Mouse (Mus musculus): ENCODE results near the gene Lingo3.
A peak's percentile ranks its signal among the peaks of the same experiment; 100 is the strongest.
"Not testable (repeated sequence)": the region's sequence is repeated elsewhere in the genome, so short reads cannot be mapped to it uniquely, and the experiment has no call there.

Lingo3 gene

GRCm38 (mm10) chr10:80821991-80822390, 21.8 kb downstream of the Lingo3 start:
- DNase-seq (ENCODE audit: low spot score), result no peak

DNA sequence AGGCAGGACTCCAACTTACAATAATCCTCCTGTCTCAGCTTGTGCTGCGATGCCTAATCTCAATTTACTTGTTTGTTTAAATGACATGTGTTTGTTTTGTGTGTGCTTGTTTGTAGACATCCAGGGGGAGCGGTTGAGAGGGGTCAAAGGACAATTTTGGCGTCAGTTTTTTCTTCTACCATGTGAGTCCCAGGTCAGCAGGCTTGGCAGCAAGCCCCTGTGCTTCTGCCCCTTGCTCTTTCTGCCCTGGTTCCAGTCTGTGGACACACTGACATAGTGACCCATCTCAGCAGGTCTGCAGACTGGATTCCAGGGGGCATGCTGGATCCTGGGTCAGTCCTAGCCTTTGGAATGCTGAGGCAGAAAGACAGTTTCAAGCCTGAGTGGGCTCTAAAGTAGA, 24.4 kb downstream of the Lingo3 start:
- DNase-seq (ENCODE audit: low spot score), result no peak

DNA sequence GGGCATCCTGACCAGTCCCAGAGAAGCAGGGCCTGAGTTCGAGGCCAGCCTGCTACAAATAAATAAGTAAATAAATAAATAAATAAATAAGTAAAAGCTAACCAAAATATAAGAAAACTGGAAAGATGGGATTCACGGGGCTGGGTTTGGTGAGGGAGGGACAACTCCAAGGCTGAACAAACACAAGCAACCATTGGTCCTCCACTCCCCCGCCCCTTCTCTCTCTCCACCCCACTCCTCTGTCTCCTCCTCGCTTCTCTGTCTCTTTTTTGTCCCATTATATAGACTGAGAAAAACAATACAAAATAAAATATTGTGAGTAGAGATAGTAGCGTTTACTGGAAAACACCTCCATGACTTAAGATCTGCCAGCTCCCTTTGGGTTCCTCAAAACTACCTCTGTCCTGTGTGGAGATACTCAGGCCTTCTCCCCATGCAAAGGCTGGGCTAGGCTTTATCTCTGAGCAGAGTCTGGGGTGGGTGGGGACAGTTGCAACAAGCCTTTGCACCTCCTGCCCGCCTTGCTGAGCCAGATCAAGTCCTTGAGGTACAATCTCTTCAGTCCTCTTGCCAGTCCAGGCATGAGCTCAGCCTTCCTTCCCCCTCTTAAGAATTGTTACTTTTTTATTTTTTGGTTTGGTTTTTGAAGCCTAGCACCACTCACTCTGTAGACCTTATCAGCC, 25.1 kb downstream of the Lingo3 start:
- no peak for DNase-seq (ENCODE audit: low spot score)

DNA sequence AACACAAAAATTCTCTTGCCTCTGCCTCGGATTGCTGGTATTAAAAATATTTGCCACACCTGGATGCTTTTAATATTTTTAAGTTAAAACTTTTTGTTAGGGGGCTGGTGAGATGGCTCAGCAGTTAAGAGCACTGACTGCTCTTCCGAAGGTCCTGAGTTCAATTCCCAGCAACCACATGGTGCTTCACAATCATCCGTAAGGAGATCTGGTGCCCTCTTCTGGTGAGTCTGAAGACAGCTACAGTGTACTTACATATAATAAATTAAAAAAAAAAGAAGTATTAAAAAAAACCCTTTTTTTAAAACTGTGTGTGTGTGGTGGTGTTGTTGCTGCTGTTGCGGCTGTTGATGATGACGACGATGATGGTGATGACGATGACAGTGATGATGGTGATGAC, 25.9 kb downstream of the Lingo3 start:
- DNase-seq (ENCODE audit: low spot score), result not testable (repeated sequence)

DNA sequence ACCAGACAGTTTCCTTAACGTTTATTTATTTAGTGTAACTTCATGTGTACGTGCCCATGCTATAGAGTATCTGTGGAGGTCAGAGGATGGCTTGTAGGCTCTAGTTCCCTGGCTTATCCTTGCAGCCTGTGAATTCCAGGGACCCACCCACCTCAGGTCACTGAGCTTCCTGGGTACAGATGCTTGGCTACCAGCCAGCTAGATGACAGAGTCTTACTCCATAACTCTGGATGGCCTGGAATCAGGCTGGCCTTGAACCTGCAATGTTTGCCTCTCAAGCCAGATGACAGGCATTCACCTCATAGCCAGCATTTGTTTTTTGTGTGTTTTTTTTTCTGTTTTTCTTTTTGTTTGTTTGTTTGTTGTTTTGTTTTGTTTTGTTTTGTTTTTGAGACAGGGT, 26.7 kb downstream of the Lingo3 start:
- DNase-seq (ENCODE audit: low spot score), result no peak

- not testable (repeated sequence) for DNase-seq (ENCODE audit: low spot score)
Measured at GRCm38 (mm10) chr10:80816303-80816702, 27.5 kb downstream of the Lingo3 start.

DNA sequence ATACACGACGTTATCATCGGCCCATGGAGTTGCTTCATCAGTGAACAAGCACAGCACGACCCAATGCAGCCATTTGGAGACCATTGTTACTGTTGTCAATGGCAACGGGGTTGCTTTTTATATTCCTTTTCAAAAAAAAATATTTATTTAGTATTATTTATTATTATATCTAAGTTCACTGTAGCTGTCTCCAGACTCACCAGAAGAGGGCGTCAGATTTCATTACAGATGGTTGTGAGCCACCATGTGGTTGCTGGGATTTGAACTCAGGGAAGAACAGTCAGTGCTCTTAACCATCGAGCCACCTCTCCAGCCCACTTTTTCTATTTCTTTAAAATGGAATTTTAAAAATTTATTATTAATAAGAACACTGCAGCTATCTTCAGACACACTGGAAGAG, 29.0 kb downstream of the Lingo3 start:
- DNase-seq (ENCODE audit: low spot score), result no peak

GRCm38 (mm10) chr10:80813366-80813765, 30.5 kb downstream of the Lingo3 start, which contains the start of gene Jsrp1:
TSS of gene Jsrp1 (minus strand) at chr10:80813498.
- no peak for DNase-seq (ENCODE audit: low spot score)

DNA sequence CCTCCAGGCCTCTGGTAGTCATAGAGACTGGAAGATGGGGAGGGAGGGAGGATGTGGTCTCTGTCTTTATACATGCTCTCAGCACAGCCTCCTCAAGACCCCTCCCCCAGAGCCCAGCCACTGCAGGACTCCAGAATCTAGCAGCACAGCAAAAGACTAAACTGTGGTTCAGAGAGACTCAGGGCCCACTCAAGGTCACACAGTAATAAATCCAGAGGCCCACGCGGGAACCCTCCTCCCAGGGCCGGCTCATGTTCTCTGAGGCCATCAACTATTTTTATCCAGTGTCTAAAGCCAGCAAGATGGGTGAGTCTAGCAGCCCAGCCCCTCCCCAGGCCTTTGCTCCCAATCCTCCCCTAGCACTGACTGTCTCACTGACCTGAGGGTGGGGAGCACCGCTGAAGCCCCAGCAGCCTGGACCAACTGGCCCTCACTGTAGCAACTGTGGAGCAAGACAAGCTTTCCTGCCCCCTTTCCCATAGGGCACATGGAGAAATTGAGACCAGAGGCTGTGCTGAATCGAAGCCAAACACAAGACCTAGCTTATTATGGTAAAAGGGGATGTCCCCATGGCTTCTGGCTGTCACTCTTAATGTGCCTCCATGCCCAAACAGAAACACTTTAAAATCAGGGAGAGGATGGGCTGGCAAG, 31.3 kb downstream of the Lingo3 start:
- DNase-seq (ENCODE audit: low spot score), result no peak

DNA sequence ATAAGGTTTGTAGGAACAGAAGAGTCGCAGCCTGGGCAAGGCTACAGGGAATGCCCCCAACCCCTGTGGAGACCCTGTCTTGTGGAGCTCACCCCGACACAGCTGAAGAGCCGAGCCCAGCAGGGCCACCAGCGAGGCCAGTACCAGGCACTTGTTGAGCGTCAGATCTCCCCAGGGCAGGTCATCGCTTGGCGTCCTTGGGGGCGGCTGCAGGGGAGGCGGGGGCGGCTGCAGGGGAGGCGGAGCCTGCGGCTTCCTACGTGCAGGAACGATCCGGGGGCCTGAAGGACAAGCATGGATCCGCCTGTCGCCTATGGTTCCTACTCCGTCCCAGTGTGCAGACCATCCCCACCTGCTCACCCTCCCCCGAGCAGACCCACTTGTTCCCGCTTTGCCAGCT, 33.8 kb downstream of the Lingo3 start:
- DNase-seq (ENCODE audit: low spot score), result no peak

- DNase-seq (ENCODE audit: low spot score), result no peak
Measured at GRCm38 (mm10) chr10:80808985-80809632, 34.7 kb downstream of the Lingo3 start.

DNA sequence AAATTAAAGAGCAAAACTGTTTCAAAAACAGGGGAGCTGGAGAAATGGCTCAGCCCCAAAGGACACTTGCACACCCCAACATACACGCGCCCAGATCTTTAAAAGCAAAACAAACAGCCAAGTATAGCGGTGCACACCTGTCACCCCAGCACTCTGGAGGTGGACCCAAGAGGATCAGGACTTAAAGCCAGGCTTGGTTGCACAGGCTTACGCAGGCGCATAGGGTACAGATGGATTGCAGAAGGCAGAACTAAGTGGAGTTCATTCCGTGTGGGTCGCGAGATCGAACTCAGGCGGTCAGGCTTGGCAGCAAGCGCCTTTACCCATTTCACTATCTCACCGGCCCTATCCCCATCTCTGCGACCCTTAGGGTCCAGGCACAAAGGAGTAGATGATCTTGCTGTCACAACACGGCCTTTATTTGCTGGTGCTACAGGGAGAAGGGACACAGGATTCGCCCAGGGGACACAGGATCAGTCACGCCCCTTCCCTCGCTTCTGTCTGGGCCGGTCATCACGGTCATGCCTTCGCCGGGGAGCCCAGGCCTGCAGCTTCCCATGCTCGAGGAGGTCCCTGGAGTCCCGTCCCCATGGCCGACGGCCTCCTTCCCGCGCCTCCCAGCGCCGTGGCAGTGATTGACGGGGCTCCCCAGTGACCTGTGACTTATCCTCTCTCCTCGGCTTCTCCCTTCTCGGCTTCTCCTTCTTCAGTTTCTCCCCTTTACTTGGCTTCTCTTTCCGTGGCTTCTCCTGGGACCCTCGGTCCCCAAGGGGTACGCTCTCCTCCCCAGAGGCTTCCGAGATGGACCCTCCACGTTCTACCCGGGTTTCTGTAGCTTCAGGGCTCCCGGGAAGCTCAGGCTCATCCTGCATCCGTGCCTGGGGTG, 35.5 kb downstream of the Lingo3 start:
- DNase-seq (ENCODE audit: low spot score), result no peak

DNA sequence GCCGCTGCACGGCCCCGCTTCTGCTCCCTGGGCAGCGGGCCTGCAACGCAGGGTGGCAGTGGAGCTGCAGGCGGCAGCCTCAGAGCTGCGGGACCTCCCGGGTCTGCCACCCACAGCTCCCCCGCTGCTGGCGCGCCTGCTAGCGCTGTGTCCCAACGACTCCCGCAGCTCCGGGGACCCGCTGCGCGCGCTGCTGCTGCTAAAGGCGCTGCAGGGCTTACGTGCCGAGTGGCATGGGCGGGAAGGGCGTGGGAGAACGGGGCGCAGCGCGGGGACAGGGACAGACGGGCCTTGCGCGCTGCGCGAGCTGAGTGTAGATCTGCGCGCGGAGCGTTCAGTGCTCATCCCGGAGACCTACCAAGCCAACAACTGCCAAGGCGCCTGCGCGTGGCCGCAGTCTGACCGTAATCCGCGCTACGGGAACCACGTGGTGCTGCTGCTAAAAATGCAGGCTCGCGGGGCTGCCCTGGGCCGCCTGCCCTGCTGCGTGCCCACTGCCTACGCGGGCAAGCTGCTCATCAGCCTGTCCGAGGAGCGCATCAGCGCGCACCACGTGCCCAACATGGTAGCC, 36.7 kb downstream of the Lingo3 start:
- peak; percentile 87 for DNase-seq (ENCODE audit: low spot score)

GRCm38 (mm10) chr10:80806341-80807056, 37.3 kb downstream of the Lingo3 start:
- DNase-seq (ENCODE audit: low spot score), result no peak

GRCm38 (mm10) chr10:80805925-80806324, 37.9 kb downstream of the Lingo3 start:
- no peak for DNase-seq (ENCODE audit: low spot score)

DNA sequence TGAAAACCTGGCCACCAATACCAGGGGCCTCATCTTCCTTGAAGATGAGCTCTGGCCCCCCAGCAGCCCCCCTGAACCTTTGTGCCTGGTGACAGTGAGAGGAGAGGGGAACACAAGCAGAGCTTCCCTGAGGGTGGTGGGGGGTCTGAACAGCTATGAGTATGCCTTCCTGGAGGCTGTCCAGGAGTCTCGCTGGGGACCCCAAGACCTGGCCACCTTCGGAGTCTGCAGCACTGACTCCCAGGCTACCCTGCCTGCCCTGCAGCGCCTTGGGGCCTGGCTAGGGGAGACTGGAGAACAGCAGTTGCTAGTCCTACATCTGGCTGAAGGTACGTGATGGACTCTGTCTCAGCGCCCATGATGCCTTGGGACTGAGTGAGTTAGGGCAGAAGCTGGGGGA, 38.5 kb downstream of the Lingo3 start:
- DNase-seq (ENCODE audit: low spot score), result no peak

DNA sequence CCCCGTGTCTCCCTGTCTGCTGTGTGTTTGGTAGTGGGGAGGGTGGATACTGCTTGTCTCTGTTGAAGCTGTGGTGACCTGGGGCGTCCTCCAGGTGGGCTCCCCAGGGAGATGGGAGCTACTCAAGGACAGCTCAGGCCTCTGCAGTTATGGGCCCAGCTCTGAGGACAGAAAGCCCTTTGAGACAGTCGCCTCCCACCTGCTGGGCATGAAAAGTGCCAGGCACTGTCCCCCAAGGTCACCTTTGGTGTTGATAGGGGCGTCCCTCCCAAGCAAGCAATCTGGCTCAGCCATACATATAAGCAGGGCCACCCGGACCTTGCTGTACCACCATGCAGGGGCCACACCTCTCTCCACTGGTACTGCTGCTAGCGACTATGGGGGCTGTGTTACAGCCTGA, 38.9 kb downstream of the Lingo3 start, which contains the start of gene Amh:
Gene Amh, plus strand, starts transcription at position 328 of the 400 bp plus-strand sequence.
- no peak for DNase-seq (ENCODE audit: low spot score)

- no peak for DNase-seq (ENCODE audit: low spot score)
Measured at GRCm38 (mm10) chr10:80804340-80804739, 39.5 kb downstream of the Lingo3 start.

DNA sequence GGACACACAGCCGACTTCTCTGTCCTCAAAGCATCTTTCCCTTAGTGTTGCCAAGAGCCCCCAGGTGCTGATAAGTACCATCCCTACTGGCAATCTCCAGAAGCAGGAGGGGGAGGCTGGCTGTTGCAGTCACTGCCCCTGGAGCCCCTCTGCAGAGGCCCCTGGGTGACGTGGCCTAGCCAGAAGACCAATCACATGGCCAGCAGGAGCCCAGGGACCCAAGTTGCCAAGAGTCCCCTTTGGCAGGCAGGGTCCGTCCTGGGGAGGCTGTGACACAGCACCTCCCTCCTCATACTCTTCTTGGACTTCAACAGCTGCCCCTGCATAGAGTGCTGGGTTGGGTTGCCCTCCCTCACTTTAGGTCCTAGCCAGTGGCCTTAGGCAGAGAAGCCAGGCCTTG, 40.8 kb downstream of the Lingo3 start:
- DNase-seq (ENCODE audit: low spot score), result no peak

DNA sequence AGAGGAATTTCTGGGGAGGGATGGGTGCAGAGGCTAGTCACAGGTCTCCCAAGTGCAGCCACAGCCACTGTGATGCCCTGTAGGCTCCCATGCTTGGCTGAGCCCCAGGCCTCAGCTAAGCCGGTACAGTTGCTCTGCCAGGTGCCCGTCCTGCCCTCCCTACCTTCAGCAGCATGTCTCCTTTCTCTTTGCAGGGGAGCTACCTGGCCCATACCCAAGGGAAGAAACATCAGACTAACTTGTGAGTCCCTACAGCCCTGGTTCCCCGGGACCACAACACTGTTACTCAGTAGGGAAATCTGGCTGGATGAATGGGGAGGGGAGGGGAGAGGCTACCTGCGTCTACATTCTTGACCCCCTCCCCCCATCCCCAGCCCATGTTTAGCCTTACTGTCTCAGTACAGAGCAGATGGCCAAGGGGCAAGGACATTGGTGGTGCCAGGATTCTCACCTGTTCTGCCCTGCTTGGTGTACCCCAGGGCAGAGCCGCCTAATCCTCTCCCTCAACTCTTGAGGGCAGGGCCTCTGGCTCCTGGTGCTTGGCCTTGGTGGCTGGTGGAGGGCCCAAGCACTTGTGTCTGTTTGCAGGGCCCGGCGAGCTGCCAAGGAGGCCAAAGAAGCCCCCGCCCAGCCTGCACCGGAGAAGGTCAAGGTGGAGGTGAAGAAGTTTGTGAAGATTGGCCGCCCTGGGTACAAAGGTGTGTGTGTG, 41.5 kb downstream of the Lingo3 start:
- DNase-seq (ENCODE audit: low spot score), result no peak
